Mouse (Mus musculus): ENCODE measurements around the gene Vtcn1. TPM values are rescaled to one million over a fixed set of nuclear protein-coding genes. Genes with fewer than 3 reads are reported as not detected.
A peak's percentile ranks its signal among the peaks of the same experiment; 100 is the strongest.

The Vtcn1 gene
- polyA plus RNA-seq, 1 experiment from 2014 or later = 0.04 TPM

DNA sequence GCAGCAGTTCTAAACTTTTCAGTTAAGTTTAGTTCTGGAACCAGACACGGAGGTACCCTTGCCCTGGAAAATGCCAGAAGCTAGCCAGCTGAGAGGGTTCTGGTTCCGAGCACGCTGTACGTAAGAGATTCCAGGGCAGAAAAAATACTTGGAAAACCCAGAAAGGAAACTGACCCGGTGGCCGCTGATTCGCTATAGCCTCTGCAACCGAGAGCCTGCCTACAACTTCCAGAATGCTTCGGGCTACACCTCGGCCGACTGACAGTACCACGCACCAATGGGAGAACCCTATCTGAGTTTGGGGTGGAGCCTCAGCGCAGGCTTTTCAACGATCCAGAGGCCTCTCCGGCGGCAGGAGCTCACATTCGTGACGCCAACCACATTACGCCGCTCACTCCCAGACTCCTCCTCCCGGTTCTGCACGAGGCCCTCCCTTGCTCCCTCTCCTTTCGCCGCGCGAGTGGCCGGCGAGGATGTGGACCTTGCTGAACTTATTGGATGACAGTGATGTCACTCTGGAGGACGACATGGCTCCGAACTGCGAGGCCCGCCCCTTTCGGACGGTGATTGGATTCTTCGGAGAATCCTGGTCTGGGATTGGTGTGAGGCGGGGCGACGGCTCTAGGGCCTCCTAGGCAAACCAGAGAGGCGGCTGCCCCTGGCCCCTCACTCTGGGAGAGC is 96.7 kb downstream of the Vtcn1 start, which contains the start of gene Trim45:
Trim45 (plus strand) TSS at position 378 of the 681 bp plus-strand sequence.
- WGBS (ENCODE audit: insufficient replicate concordance) = under 1% methylated on average over 39 of the region's 39 CpGs
- Histone ChIP-seq H3K4me2 (ENCODE audit: low read depth, low read length) (peak within 1 kb of the TSS; percentile 89), H3K36me3 (ENCODE audit: control insufficient read depth, insufficient read depth) (no peaks in the 10 kb centered on the region), H3K4me3 (ENCODE audit: low read depth, low read length) (peak within 1 kb of the TSS; percentile 69), H3K9me3 (replicated peaks; ENCODE audit: control insufficient read depth, low read length) (no peaks in the 10 kb centered on the region), H3K4me1 (ENCODE audit: control insufficient read depth, low read depth, low read length) (peaks cover 12% of the 10 kb centered on the region), H3K9ac (ENCODE audit: low read depth, low read length) (peak within 1 kb of the TSS; percentile 73), H3K27ac (ENCODE audit: low read length) (peak within 1 kb of the TSS; percentile 70), H3K27me3 (ENCODE audit: control insufficient read depth, insufficient read depth, low read depth, low read length) (no peaks in the 10 kb centered on the region)
- peak; percentile 96 for ATAC-seq (ENCODE audit: low read depth)

DNA sequence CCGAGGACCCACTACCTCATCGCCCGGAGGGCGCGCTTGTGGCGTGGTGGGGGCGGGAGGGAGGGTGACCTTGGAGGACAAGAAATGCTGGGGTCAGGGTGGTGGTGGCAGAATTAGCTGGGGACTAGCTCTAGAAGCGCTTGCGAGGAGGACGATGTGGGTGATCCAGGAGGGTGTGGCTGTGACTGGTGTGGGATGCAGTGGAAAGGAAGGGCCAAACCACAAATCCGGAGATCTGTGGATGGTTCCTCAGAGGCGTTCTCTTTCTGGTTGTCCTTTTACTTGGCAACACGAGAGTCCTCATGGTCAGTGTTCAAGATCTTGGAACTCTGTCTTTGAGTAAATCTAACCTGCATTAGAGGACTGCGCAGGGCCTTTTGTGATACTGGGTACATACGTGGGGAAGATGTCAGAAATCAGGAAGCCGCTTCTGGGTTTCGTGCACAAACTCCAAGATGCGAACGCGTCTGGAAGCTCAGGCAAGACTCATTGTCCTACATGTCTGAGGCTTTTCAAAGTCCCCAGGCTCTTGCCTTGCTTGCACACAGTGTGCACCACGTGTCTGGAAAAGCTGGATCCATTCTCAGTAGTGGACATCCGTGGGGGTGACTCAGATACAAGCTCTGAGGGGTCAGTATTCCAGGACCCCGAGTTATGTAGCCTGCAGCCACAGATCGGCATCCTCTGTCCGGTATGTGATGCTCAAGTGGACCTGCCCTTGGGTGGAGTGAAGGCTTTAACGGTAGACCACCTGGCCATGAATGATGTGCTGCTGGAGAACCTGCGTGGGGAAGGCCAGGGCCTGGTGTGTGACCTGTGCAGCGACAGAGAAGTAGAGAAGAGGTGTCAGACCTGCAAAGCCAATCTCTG is 97.5 kb downstream of the Vtcn1 start:
- WGBS (ENCODE audit: insufficient replicate concordance) = 29% methylated on average over 28 of the region's 28 CpGs
- H3K36me3 ChIP-seq (ENCODE audit: control insufficient read depth, insufficient read depth) = no peaks in the 10 kb centered on the region
- peak overlapping the region; percentile 69 for H3K4me3 ChIP-seq (ENCODE audit: low read depth, low read length)
- peaks cover 12% of the 10 kb centered on the region for H3K4me1 ChIP-seq (ENCODE audit: control insufficient read depth, low read depth, low read length)
- peak overlapping the region; percentile 89 for H3K4me2 ChIP-seq (ENCODE audit: low read depth, low read length)
- H3K9ac ChIP-seq (ENCODE audit: low read depth, low read length) = peak overlapping the region; percentile 73
- H3K9me3 ChIP-seq (replicated peaks; ENCODE audit: control insufficient read depth, low read length) = no peaks in the 10 kb centered on the region
- H3K27me3 ChIP-seq (ENCODE audit: control insufficient read depth, insufficient read depth, low read depth, low read length) = no peaks in the 10 kb centered on the region
- peak; percentile 12 for ATAC-seq (ENCODE audit: low read depth)
- no peak overlapping the region for H3K27ac ChIP-seq (ENCODE audit: low read length)

DNA sequence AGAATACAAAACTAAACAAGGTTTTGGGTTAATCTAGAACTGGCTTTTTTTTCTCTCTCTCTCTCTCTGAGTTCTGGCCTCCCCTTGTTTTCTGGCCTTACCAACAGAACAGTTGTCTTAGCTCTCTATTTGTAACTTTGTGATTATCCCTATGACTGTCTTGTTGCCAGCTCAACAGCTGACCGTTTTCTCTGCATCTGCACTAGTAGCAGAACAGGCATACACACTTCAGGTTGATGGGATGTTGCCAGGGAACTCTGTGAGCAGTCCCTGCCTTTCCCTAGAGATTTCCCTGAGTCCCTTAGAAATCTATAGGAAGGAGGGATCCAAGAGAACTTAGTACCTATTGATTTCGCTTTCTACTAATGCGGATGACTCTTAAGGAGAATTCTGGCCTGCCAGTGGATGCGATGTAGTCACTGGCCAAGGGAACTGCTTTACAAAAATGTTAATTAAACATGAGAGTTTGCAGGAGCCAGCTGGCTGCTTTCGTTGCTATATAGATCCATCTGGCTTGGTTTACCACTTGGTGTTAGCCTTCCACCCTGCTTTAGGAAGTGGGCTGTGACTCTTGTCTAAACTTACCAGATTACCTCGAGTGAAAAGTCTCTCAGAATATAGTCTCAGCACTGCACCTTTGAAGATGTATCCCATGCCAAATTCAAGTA is 98.9 kb downstream of the Vtcn1 start:
- Histone ChIP-seq H3K9ac (ENCODE audit: low read depth, low read length) (no peak overlapping the region), H3K4me3 (ENCODE audit: low read depth, low read length) (no peak overlapping the region), H3K9me3 (replicated peaks; ENCODE audit: control insufficient read depth, low read length) (no peaks in the 10 kb centered on the region), H3K27ac (ENCODE audit: low read length) (no peak overlapping the region), H3K4me2 (ENCODE audit: low read depth, low read length) (no peak overlapping the region), H3K27me3 (ENCODE audit: control insufficient read depth, insufficient read depth, low read depth, low read length) (no peaks in the 10 kb centered on the region), H3K4me1 (ENCODE audit: control insufficient read depth, low read depth, low read length) (peaks cover 12% of the 10 kb centered on the region), H3K36me3 (ENCODE audit: control insufficient read depth, insufficient read depth) (no peaks in the 10 kb centered on the region)
- ATAC-seq (ENCODE audit: low read depth) = no peak
- WGBS (ENCODE audit: insufficient replicate concordance) = 65% methylated on average over 6 of the region's 6 CpGs

DNA sequence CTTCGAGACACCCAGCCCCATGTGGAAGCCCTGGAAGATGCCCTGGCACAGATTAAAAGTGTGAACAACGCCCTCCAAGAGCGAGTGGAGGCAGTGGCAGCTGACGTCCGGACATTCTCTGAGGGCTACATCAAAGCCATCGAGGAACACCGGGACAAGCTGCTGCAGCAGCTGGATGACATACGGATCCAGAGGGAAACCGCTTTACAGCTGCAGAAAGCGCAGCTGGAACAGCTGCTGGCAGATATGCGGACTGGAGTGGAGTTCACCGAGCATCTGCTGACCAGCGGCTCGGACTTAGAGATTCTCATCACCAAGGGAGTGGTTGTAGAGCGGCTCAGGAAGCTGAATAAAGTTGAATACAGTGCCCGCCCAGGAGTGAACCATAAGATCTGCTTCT is 99.9 kb downstream of the Vtcn1 start:
- no peaks in the 10 kb centered on the region for H3K36me3 ChIP-seq (ENCODE audit: control insufficient read depth, insufficient read depth)
- H3K4me2 ChIP-seq (ENCODE audit: low read depth, low read length) = no peak overlapping the region
- no peak for ATAC-seq (ENCODE audit: low read depth)
- no peaks in the 10 kb centered on the region for H3K27me3 ChIP-seq (ENCODE audit: control insufficient read depth, insufficient read depth, low read depth, low read length)
- WGBS (ENCODE audit: insufficient replicate concordance) = 74% methylated on average over 16 of the region's 16 CpGs
- H3K9me3 ChIP-seq (replicated peaks; ENCODE audit: control insufficient read depth, low read length) = no peaks in the 10 kb centered on the region
- H3K4me3 ChIP-seq (ENCODE audit: low read depth, low read length) = no peak overlapping the region
- no peak overlapping the region for H3K9ac ChIP-seq (ENCODE audit: low read depth, low read length)
- no peak overlapping the region for H3K27ac ChIP-seq (ENCODE audit: low read length)
- peaks cover 12% of the 10 kb centered on the region for H3K4me1 ChIP-seq (ENCODE audit: control insufficient read depth, low read depth, low read length)

DNA sequence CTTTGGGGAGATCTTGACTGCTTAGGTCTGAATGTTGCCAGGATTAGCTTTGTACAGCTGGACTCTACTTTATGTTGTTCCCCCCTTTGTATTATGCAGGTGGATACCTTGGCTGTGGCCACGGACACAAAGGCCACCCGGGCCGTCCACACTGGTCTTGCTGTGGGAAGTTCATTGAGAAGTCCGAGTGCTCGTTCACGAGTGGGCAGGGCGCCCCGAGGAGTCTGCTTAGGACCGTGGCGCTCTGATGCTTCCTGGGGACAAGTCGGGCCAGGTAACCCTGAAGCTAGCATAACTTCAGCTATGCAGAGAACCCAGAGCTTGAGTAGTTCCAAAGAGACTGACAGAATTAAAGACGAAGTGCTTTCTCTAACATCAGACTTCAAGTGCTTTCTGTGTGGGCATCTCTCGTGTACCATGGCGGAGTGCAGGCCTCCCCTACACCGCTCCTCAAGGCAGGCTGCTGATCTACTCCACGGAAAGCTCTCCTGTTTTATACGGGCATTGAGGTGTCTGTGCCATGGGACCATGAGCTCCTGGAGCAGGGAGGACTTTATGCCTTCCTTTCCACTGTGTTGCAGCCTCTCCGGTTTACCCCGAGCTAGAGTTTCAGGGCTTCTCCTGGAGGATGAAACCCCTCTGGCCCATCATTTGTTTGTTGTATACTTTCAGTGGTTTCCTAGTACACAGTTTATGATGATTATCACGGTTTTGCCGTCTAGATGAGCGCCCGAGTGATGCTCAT is 106.2 kb downstream of the Vtcn1 start:
- H3K4me1 ChIP-seq (ENCODE audit: control insufficient read depth, low read depth, low read length) = peaks cover 2% of the 10 kb centered on the region
- H3K4me3 ChIP-seq (ENCODE audit: low read depth, low read length) = no peak overlapping the region
- 78% methylated on average over 23 of the region's 23 CpGs for WGBS (ENCODE audit: insufficient replicate concordance)
- H3K4me2 ChIP-seq (ENCODE audit: low read depth, low read length) = no peak overlapping the region
- H3K27me3 ChIP-seq (ENCODE audit: control insufficient read depth, insufficient read depth, low read depth, low read length) = no peaks in the 10 kb centered on the region
- no peaks in the 10 kb centered on the region for H3K36me3 ChIP-seq (ENCODE audit: control insufficient read depth, insufficient read depth)
- H3K27ac ChIP-seq (ENCODE audit: low read length) = no peak overlapping the region
- H3K9me3 ChIP-seq (replicated peaks; ENCODE audit: control insufficient read depth, low read length) = no peaks in the 10 kb centered on the region
- H3K9ac ChIP-seq (ENCODE audit: low read depth, low read length) = no peak overlapping the region
- ATAC-seq (ENCODE audit: low read depth) = no peak

DNA sequence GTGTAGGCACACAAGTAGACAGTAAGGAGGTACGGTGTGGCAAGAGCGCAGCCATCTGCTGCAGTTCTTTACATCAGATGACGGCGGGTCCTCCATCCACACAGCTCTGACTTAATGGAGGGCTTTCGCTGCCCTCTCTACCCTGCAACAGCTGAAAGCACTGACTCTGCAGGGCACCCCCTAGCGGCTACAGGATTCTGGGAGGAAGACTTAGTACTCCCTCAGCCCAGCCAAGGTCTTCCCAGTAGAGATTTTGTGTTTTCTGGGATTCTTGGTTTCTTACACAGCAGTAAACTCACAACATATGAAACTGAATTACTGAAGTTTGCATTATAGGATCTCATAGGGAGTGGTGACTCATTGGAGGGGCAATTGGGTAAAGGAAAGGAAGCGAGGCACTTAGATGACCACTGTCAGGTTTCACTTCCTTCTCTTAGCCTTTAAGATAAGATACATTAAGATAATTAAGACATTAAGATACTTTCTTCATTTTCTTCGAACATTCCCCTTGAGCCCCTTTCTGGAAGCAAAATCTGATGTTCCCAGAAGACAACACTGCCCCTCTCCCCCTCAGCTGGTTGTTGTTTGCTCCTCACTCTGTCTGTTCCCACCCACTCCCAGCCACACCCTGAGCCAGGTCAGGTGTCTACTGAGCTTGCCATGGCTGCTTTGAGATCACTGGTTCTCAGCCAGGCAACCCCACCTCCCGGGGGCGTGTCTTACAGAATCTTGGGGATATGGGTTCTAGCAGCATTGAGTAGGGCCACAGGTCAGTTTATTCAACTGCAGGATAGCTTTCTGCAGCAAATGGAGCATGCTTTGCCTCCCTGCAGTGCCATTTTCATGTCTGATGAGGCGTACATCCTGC is 107.1 kb downstream of the Vtcn1 start:
- Histone ChIP-seq H3K9me3 (replicated peaks; ENCODE audit: control insufficient read depth, low read length) (no peaks in the 10 kb centered on the region), H3K9ac (ENCODE audit: low read depth, low read length) (no peak overlapping the region), H3K4me3 (ENCODE audit: low read depth, low read length) (no peak overlapping the region), H3K36me3 (ENCODE audit: control insufficient read depth, insufficient read depth) (no peaks in the 10 kb centered on the region), H3K27me3 (ENCODE audit: control insufficient read depth, insufficient read depth, low read depth, low read length) (no peaks in the 10 kb centered on the region), H3K27ac (ENCODE audit: low read length) (no peak overlapping the region), H3K4me2 (ENCODE audit: low read depth, low read length) (no peak overlapping the region), H3K4me1 (ENCODE audit: control insufficient read depth, low read depth, low read length) (peaks cover 2% of the 10 kb centered on the region)
- no peak for ATAC-seq (ENCODE audit: low read depth)
- 62% methylated on average over 11 of the region's 11 CpGs for WGBS (ENCODE audit: insufficient replicate concordance)

DNA sequence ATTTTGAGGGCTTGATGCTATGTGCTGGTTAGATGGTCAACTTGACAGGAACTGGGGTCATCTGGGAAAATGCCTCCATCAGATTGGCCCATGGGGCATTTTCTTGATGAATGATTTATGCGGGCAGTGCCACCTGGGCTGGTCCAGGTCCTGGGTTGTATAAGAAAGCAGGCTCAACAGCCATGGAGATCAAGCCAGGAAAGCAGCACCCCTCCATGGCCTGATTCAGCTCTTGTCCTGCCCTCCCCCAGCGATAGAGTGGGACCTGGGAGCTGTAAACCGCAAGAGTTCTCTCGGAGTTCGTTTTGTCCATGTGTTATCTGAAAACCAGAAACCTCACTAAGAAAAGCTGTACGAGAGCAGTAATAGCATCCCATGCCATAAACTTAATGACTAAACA is 110.3 kb downstream of the Vtcn1 start:
- H3K27me3 ChIP-seq (ENCODE audit: control insufficient read depth, insufficient read depth, low read depth, low read length) = no peaks in the 10 kb centered on the region
- no peak overlapping the region for H3K4me3 ChIP-seq (ENCODE audit: low read depth, low read length)
- H3K9ac ChIP-seq (ENCODE audit: low read depth, low read length) = no peak overlapping the region
- 76% methylated on average over 6 of the region's 6 CpGs for WGBS (ENCODE audit: insufficient replicate concordance)
- no peak overlapping the region for H3K4me2 ChIP-seq (ENCODE audit: low read depth, low read length)
- H3K27ac ChIP-seq (ENCODE audit: low read length) = no peak overlapping the region
- no peaks in the 10 kb centered on the region for H3K9me3 ChIP-seq (replicated peaks; ENCODE audit: control insufficient read depth, low read length)
- H3K4me1 ChIP-seq (ENCODE audit: control insufficient read depth, low read depth, low read length) = peaks cover 2% of the 10 kb centered on the region
- H3K36me3 ChIP-seq (ENCODE audit: control insufficient read depth, insufficient read depth) = peaks cover 14% of the 10 kb centered on the region
- ATAC-seq (ENCODE audit: low read depth) = no peak

DNA sequence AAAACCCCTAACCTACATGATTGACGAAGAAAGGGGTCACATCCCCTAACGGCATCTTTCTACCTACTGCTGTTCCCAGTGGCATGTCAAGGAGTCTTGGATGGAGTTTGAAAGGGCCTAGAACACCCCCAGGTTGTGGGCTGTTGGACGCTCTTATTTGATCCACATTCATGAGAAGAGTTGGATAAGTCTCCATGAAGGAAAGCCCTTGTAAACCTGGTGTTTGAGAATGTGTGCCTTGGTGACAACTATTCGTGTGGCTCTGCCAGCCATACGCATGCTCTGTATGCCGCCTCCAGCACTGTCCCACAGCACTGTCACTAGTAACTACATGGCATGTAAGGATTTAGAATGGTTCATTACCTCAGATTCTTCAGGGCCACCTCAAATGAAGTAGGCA is 110.9 kb downstream of the Vtcn1 start:
- no peak overlapping the region for H3K27ac ChIP-seq (ENCODE audit: low read length)

More for the DNA sequence above, 110.9 kb downstream of the Vtcn1 start:
- no peak overlapping the region for H3K4me3 ChIP-seq (ENCODE audit: low read depth, low read length)
- WGBS (ENCODE audit: insufficient replicate concordance) = 80% methylated on average over 6 of the region's 6 CpGs
- no peak overlapping the region for H3K9ac ChIP-seq (ENCODE audit: low read depth, low read length)
- no peaks in the 10 kb centered on the region for H3K27me3 ChIP-seq (ENCODE audit: control insufficient read depth, insufficient read depth, low read depth, low read length)
- no peaks in the 10 kb centered on the region for H3K9me3 ChIP-seq (replicated peaks; ENCODE audit: control insufficient read depth, low read length)
- no peak for ATAC-seq (ENCODE audit: low read depth)
- H3K4me2 ChIP-seq (ENCODE audit: low read depth, low read length) = no peak overlapping the region
- H3K4me1 ChIP-seq (ENCODE audit: control insufficient read depth, low read depth, low read length) = peaks cover 2% of the 10 kb centered on the region
- peaks cover 14% of the 10 kb centered on the region for H3K36me3 ChIP-seq (ENCODE audit: control insufficient read depth, insufficient read depth)
